ENCODE assay signal across 17 mouse cellular contexts in genomic region chr1:138246438-138247164, GRCm38 (mm10). TPM values are rescaled to one million over a fixed set of nuclear protein-coding genes. Genes with fewer than 3 reads are reported as not detected.
A peak's percentile ranks its signal among the peaks of the same experiment; 100 is the strongest.
DNase-seq lines count a peak whose midpoint lies in the region; ATAC-seq and TF ChIP-seq lines count a peak whose summit lies in the region.
"Had no signal": no experiment of that assay in that cellular context is flagged by ENCODE, and none has a peak within 500 bp of the region (broad histone marks: within the 10 kb centered on the region; RNA-seq: fewer than 3 reads in every experiment).

No protein-coding gene starts in this region.

- H3K9ac ChIP-seq in kidney, embryonic 16.5 days (replicated peaks; ENCODE audit: low read length): no peak overlapping the region
- no peak overlapping the region for H3K9ac ChIP-seq in hindbrain, embryonic 14.5 days
- no peak overlapping the region for H3K9ac ChIP-seq in neural tube, embryonic 13.5 days
- H3K9ac ChIP-seq: liver, postnatal 0 days had no signal

- H3K27ac ChIP-seq in kidney, embryonic 16.5 days (ENCODE audit: low read length): no peak overlapping the region
- no peak overlapping the region for H3K27ac ChIP-seq in hindbrain, embryonic 14.5 days
- peak overlapping the region; percentile 46; the same call in 1 of the 2 replicates for H3K27ac ChIP-seq in neural tube, embryonic 13.5 days (replicated peaks)
- H3K27ac ChIP-seq: heart, embryonic 10.5 days had no signal

- no peak for DNase-seq in kidney, adult 11 months
- peak; percentile 48 for DNase-seq in brain, embryonic 14.5 days (ENCODE audit: low read depth)
- no peak for DNase-seq in hindbrain, embryonic 14.5 days (ENCODE audit: low spot score)
- DNase-seq in urinary bladder, postnatal 14 days (ENCODE audit: low spot score): no peak
- DNase-seq in adrenal gland, adult 18-20 months (ENCODE audit: low spot score in 2 of 2): no peak
- DNase-seq: adrenal gland, adult 8-10 months; cerebellum, postnatal 10 days; heart, postnatal 36 days; kidney, adult 8-10 months; liver, postnatal 0 days; right cerebral cortex, postnatal 4 days had no signal

- H3K4me2 ChIP-seq in kidney, embryonic 16.5 days (replicated peaks; ENCODE audit: low read depth, low read length): no peak overlapping the region
- no peak overlapping the region for H3K4me2 ChIP-seq in hindbrain, embryonic 14.5 days (replicated peaks)
- no peak overlapping the region for H3K4me2 ChIP-seq in neural tube, embryonic 13.5 days

- no peak for TF ChIP-seq CTCF in brain, embryonic 14.5 days (IDR thresholded peaks at IDR 0.05; ENCODE audit: borderline replicate concordance, extremely low read depth, insufficient read depth, insufficient read length)

- no peak overlapping the region for H3K4me3 ChIP-seq in kidney, embryonic 16.5 days (ENCODE audit: low read length)
- no peak overlapping the region for H3K4me3 ChIP-seq in hindbrain, embryonic 14.5 days (replicated peaks; ENCODE audit: low read length)
- no peak overlapping the region for H3K4me3 ChIP-seq in neural tube, embryonic 13.5 days
- H3K4me3 ChIP-seq: heart, embryonic 10.5 days had no signal

- TF ChIP-seq POLR2A in brain, embryonic 14.5 days (IDR thresholded peaks at IDR 0.05; ENCODE audit: borderline replicate concordance, extremely low read depth, insufficient read depth, insufficient read length, poor library complexity, severe bottlenecking): no peak

- H3K27me3 ChIP-seq in kidney, embryonic 16.5 days (ENCODE audit: insufficient read depth, low read length): no peaks in the 10 kb centered on the region
- H3K27me3 ChIP-seq in hindbrain, embryonic 14.5 days (ENCODE audit: control insufficient read depth, insufficient read depth, low read length): no peaks in the 10 kb centered on the region
- H3K27me3 ChIP-seq in neural tube, embryonic 13.5 days: no peaks in the 10 kb centered on the region
- H3K27me3 ChIP-seq: Patski had no signal

- WGBS in kidney, embryonic 16.5 days: 49% methylated on average over 7 of the region's 7 CpGs
- WGBS in hindbrain, embryonic 14.5 days: 53% methylated on average over 7 of the region's 7 CpGs
- WGBS in neural tube, embryonic 13.5 days: 54% methylated on average over 7 of the region's 7 CpGs

- H3K9me3 ChIP-seq in kidney, embryonic 16.5 days (ENCODE audit: low read length): no peaks in the 10 kb centered on the region
- no peaks in the 10 kb centered on the region for H3K9me3 ChIP-seq in hindbrain, embryonic 14.5 days (ENCODE audit: control insufficient read depth, low read length)
- no peaks in the 10 kb centered on the region for H3K9me3 ChIP-seq in neural tube, embryonic 13.5 days
- H3K9me3 ChIP-seq: heart, embryonic 10.5 days had no signal

- peaks cover 6% of the 10 kb centered on the region; the same call in 1 of the 2 replicates for H3K4me1 ChIP-seq in kidney, embryonic 16.5 days (ENCODE audit: insufficient read depth, low read length)
- 0 out of 2 replicates have a peak, but pooled peaks cover 3% of the 10 kb centered on the region for H3K4me1 ChIP-seq in hindbrain, embryonic 14.5 days (replicated peaks; ENCODE audit: control insufficient read depth, insufficient read depth, low read length)
- peaks cover 21% of the 10 kb centered on the region for H3K4me1 ChIP-seq in neural tube, embryonic 13.5 days (replicated peaks)
- H3K4me1 ChIP-seq: heart, embryonic 10.5 days had no signal

- no peaks in the 10 kb centered on the region for H3K36me3 ChIP-seq in kidney, embryonic 16.5 days (ENCODE audit: insufficient read depth, low read length)
- H3K36me3 ChIP-seq in hindbrain, embryonic 14.5 days (replicated peaks; ENCODE audit: control insufficient read depth, insufficient read depth): no peaks in the 10 kb centered on the region
- H3K36me3 ChIP-seq in neural tube, embryonic 13.5 days: no peaks in the 10 kb centered on the region
- H3K36me3 ChIP-seq: heart, embryonic 10.5 days had no signal

- 0 out of 2 replicates have a peak, but pooled peaks have one; percentile 19 for ATAC-seq in kidney, embryonic 16.5 days (ENCODE audit: low FRiP score, low TSS enrichment)
- peak; percentile 83; the same call in 1 of the 2 replicates for ATAC-seq in hindbrain, embryonic 14.5 days (ENCODE audit: low FRiP score)
- peak; percentile 86 for ATAC-seq in neural tube, embryonic 13.5 days (ENCODE audit: low read depth)
- no peak for ATAC-seq in megakaryocyte-erythroid progenitor cell, adult 5-6 weeks (replicated peaks; ENCODE audit: low FRiP score, low TSS enrichment, poor library complexity, severe bottlenecking)
- ATAC-seq: liver, postnatal 0 days; Patski had no signal

RNA-seq across cellular contexts. Expression of gene Atp6v1g3, which starts 26.9 kb away (rescaled TPM):
- polyA plus RNA-seq in kidney, embryonic 16.5 days (2015; fragmentation: Nextera tagmentation; extraction: Ambion mirVana): 4.6 and 6.3 TPM in 2 replicates
- not detected in 2 replicates for polyA plus RNA-seq in brain, embryonic 14.5 days (2012; rRNA removed)
- polyA plus RNA-seq in hindbrain, embryonic 14.5 days (2014; fragmentation: Nextera tagmentation; extraction: Ambion mirVana): not detected in 2 replicates
- not detected in 2 replicates for polyA plus RNA-seq in neural tube, embryonic 13.5 days (2015; fragmentation: Nextera tagmentation; extraction: Ambion mirVana)
- total RNA-seq in adrenal gland, adult 18-20 months (2021): not detected
- not detected in 2 replicates for total RNA-seq in megakaryocyte-erythroid progenitor cell, adult 5-6 weeks (2014; fragmentation: Nextera tagmentation)
- not detected in 2 replicates for total RNA-seq in megakaryocyte-erythroid progenitor cell, adult 5-6 weeks (2017)
- total RNA-seq: adrenal gland, adult 8-10 months; heart, postnatal 36 days; left cerebral cortex, postnatal 36 days had no signal
- polyA plus RNA-seq: heart, embryonic 10.5 days; liver, postnatal 0 days; Patski had no signal
